Mouse (Mus musculus): Measurements from ENCODE around the gene Myo18b.

DNA sequence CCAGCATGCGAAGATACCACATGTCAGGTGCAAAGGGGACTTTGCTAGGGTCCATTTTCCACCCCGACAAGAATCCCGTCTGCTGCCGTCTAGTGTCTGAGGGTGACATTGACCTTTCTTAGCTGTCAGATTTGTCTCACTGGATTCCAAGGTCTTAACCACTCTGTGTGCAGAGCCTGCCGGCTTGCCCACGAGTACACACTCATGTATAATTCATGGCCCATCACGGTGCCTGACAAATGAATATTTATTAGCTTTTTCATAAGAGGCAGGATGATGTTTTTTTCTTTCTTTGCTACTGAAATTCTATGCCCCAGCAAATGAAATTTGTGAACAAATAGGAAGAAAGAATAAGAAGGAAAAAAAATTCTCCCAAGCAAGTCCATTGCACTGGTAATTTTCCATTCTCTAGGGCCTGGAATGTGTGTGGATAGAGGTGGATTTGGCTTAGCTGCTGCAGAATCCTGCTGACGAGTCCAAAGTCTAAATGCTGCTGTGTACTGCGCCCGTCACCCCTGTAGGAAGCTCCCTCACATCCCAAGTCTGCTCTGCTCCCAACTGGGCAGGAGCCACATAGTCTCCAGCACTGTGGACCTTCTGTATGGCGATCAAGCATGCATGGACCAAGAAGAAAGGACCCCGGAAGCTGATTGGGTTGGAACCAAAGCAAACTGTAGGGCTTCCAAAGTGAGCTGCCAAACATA lies 70.9 kb downstream of the Myo18b start:
- TF ChIP-seq POLR2A (IDR thresholded peaks at IDR 0.05; ENCODE audit: borderline replicate concordance, extremely low read depth, low read depth, low read length): no peak
- no peak for TF ChIP-seq CTCF (IDR thresholded peaks at IDR 0.05; ENCODE audit: insufficient read depth, low read length)

Data from lung, adult 2 months (tissue).